24 mouse cellular contexts compared by ENCODE assay signal in genomic region chr1:32430516-32430915, GRCm38 (mm10).
"Had no signal": no experiment of that assay in that cellular context is flagged by ENCODE, and none has a peak within 500 bp of the region (broad histone marks: within the 10 kb centered on the region; RNA-seq: fewer than 3 reads in every experiment).

No protein-coding gene starts in this region.

- ATAC-seq: forebrain, postnatal 0 days; hindbrain, embryonic 16.5 days; inflammation-experienced regulatory T-cells, adult 6 months; intestine, embryonic 15.5 days; intestine, postnatal 0 days had no signal

- H3K9ac ChIP-seq: forebrain, postnatal 0 days; heart, embryonic 13.5 days; heart, embryonic 15.5 days; hindbrain, embryonic 12.5 days; hindbrain, embryonic 14.5 days; intestine, embryonic 15.5 days; limb, embryonic 12.5 days had no signal

- H3K4me1 ChIP-seq: heart, embryonic 10.5 days; heart, embryonic 13.5 days; heart, embryonic 15.5 days; hindbrain, embryonic 10.5 days; hindbrain, embryonic 12.5 days; intestine, embryonic 15.5 days; limb, embryonic 10.5 days; limb, embryonic 12.5 days had no signal

- H3K36me3 ChIP-seq: heart, embryonic 10.5 days; heart, embryonic 13.5 days; heart, embryonic 15.5 days; hindbrain, embryonic 10.5 days; hindbrain, embryonic 12.5 days; intestine, embryonic 15.5 days; limb, embryonic 10.5 days; limb, embryonic 12.5 days had no signal

- H3K4me3 ChIP-seq: heart, embryonic 10.5 days; heart, embryonic 13.5 days; heart, embryonic 15.5 days; hindbrain, embryonic 10.5 days; hindbrain, embryonic 12.5 days; intestine, embryonic 15.5 days; left cerebral cortex, adult 2 months; limb, embryonic 10.5 days; limb, embryonic 12.5 days had no signal

- H3K27me3 ChIP-seq: heart, embryonic 13.5 days; heart, embryonic 15.5 days; hindbrain, embryonic 12.5 days; intestine, embryonic 15.5 days; limb, embryonic 12.5 days had no signal

- H3K27ac ChIP-seq: heart, embryonic 10.5 days; heart, embryonic 13.5 days; heart, embryonic 15.5 days; hindbrain, embryonic 10.5 days; hindbrain, embryonic 12.5 days; hindbrain, embryonic 14.5 days; intestine, embryonic 15.5 days; left cerebral cortex, adult 2 months; limb, embryonic 10.5 days; limb, embryonic 12.5 days had no signal

- H3K4me2 ChIP-seq: heart, embryonic 13.5 days; heart, embryonic 15.5 days; hindbrain, embryonic 12.5 days; hindbrain, embryonic 14.5 days; intestine, embryonic 15.5 days; limb, embryonic 12.5 days; liver, embryonic 11.5 days had no signal

- DNase-seq: forebrain, postnatal 0 days; gastrocnemius, postnatal 25 days; heart, adult 18-20 months; heart, postnatal 4 days; kidney, adult 18-20 months; kidney, adult 8-10 months; kidney, postnatal 10 days; kidney, postnatal 25 days; kidney, postnatal 4 days; liver had no signal

- H3K9me3 ChIP-seq: heart, embryonic 10.5 days; heart, embryonic 13.5 days; heart, embryonic 15.5 days; hindbrain, embryonic 10.5 days; hindbrain, embryonic 12.5 days; intestine, embryonic 15.5 days; limb, embryonic 10.5 days; limb, embryonic 12.5 days had no signal
